Mouse (Mus musculus) ovary, postnatal 36 days (tissue): Measurements from ENCODE around the gene Snrnp48.

Source experiments
- DNase-seq: peaks from one replicate; pipeline ENCODE4 v3.0.0; 2022; ENCODE audit warnings: low spot score, mixed read lengths

Gene Snrnp48

DNA sequence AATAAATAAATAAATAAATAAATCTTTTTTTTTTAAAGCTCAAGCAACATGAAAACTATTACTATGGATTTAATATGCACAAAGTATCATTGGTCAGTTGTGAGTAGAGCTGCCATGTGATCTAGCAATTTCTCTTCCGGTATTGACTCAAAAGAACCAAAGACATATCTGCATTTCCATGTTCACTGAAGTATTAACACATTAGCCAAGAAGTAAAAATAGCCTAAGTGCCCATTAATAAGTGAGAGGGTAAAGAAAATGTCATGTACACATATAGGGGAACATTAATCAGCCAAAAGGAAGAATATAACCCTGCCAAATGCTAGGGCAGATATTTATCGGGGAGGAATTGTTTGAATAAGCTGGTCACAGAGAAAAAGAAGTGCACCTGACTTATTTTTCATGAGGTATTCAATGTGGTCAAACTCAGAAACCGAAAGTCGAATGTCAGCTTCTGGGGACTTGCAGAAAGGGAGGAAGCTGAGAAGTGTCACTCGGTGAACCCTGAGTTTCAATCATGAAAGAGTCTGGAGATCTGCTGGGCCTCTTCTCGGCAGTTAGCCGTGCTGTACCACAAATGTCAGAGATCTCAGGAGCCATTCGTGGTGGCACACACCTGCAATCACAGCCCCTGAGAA, 64.4 kb downstream of the Snrnp48 start:
- DNase-seq = no peak

DNA sequence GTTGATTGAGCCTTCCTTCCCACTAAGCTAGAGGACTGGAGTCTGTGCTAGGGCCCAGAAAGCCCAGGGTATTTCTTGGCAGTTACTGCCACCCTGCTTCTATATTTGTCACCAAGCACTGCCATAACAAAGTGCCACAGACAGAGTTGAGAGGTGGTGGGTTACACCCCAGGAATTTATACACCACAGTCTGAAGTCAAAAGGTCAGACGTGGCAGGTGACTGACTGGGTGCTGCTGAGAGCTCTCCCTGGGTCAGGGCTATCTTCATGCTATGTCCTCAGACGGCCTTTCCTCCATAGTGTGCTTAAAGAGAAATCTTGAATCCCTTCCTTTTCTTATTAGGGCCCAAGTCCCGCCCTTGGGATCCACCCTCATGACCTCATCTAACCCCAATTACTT, 67.9 kb downstream of the Snrnp48 start:
- no peak for DNase-seq
